Mouse (Mus musculus): Measurements from ENCODE around the gene Enpp4.

- no peak for TF ChIP-seq CTCF (IDR thresholded peaks at IDR 0.05; ENCODE audit: low read depth, low read length)
- TF ChIP-seq TAL1 (conservative IDR thresholded peaks at IDR 0.05; ENCODE audit: low read depth, low read length), result no peak
- no peak for TF ChIP-seq POLR2AphosphoS5 (IDR thresholded peaks at IDR 0.05; ENCODE audit: insufficient replicate concordance, low read depth, low read length)
Observed at GRCm38 (mm10) chr17:44071680-44072079, 33.9 kb downstream of the Enpp4 start.

Data from G1E (cell line).